Comparison of ENCODE assay signal across 11 mouse cellular contexts in the genomic region with DNA sequence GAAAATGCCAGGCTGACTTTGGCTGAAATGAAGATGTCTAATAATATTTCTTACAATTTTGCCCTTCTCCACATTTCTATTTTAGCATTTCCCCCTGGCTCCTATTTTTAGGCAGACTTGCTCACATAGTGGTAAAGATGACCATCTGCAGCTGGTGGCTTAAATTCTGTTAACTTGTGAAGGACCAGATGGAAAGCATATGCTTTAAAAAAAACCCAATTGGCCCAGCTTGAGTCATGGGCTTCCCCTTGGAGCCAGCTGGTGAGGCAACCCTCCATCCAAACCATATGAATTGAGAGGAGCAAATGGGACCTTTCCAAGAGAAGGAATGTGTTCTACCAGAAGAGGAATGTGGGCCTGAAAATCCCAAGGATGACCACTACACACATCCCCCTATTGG.
DNase-seq lines count a peak whose midpoint lies in the region; ATAC-seq lines count a peak whose summit lies in the region.
"Had no signal": no experiment of that assay in that cellular context is flagged by ENCODE, and none has a peak within 500 bp of the region (broad histone marks: within the 10 kb centered on the region; RNA-seq: fewer than 3 reads in every experiment).

No protein-coding gene starts in this region.

- peak; percentile 41 for DNase-seq in forebrain, embryonic 14.5 days (ENCODE audit: low spot score)
- peak; percentile 48 for DNase-seq in layer of hippocampus, adult 9-11 months
- no peak for DNase-seq in layer of hippocampus, postnatal 25 days (ENCODE audit: extremely low spot score in 1 of 2, low spot score in 1 of 2)
- peak; percentile 88 for DNase-seq in brain, adult 2 months (ENCODE audit: low read depth, low spot score)
- DNase-seq in spleen, postnatal 10 days (ENCODE audit: low spot score in 2 of 2): no peak
- DNase-seq: liver, embryonic 13.5 days had no signal

- H3K27me3 ChIP-seq in forebrain, embryonic 14.5 days (replicated peaks; ENCODE audit: control insufficient read depth, insufficient read depth, low read length): no peaks in the 10 kb centered on the region
- no peaks in the 10 kb centered on the region for H3K27me3 ChIP-seq in forebrain, embryonic 15.5 days
- no peaks in the 10 kb centered on the region for H3K27me3 ChIP-seq in intestine, embryonic 16.5 days (replicated peaks; ENCODE audit: control insufficient read depth, insufficient read depth, low read length)
- H3K27me3 ChIP-seq in liver, embryonic 12.5 days (replicated peaks): no peaks in the 10 kb centered on the region
- H3K27me3 ChIP-seq: liver, embryonic 13.5 days; neural tube, embryonic 15.5 days had no signal

- H3K27ac ChIP-seq in forebrain, embryonic 14.5 days (ENCODE audit: low read depth, low read length): no peak overlapping the region
- H3K27ac ChIP-seq in forebrain, embryonic 15.5 days (replicated peaks): no peak overlapping the region
- no peak overlapping the region for H3K27ac ChIP-seq in intestine, embryonic 16.5 days (ENCODE audit: low read length)
- no peak overlapping the region for H3K27ac ChIP-seq in liver, embryonic 12.5 days
- H3K27ac ChIP-seq: liver, embryonic 13.5 days; neural tube, embryonic 15.5 days had no signal

- H3K9ac ChIP-seq in forebrain, embryonic 14.5 days (ENCODE audit: low read length): no peak overlapping the region
- H3K9ac ChIP-seq in forebrain, embryonic 15.5 days (replicated peaks): no peak overlapping the region
- H3K9ac ChIP-seq in intestine, embryonic 16.5 days (ENCODE audit: low read depth, low read length): no peak overlapping the region
- no peak overlapping the region for H3K9ac ChIP-seq in liver, embryonic 12.5 days
- H3K9ac ChIP-seq: liver, embryonic 13.5 days; neural tube, embryonic 15.5 days had no signal

- H3K4me2 ChIP-seq in forebrain, embryonic 14.5 days (ENCODE audit: low read length): no peak overlapping the region
- no peak overlapping the region for H3K4me2 ChIP-seq in forebrain, embryonic 15.5 days (replicated peaks)
- no peak overlapping the region for H3K4me2 ChIP-seq in intestine, embryonic 16.5 days (ENCODE audit: low read depth, low read length)
- no peak overlapping the region for H3K4me2 ChIP-seq in liver, embryonic 12.5 days
- H3K4me2 ChIP-seq: liver, embryonic 13.5 days; midbrain, embryonic 11.5 days; neural tube, embryonic 15.5 days had no signal

- no peaks in the 10 kb centered on the region for H3K36me3 ChIP-seq in forebrain, embryonic 14.5 days (ENCODE audit: control insufficient read depth, insufficient read depth, low read length)
- no peaks in the 10 kb centered on the region for H3K36me3 ChIP-seq in forebrain, embryonic 15.5 days
- no peaks in the 10 kb centered on the region for H3K36me3 ChIP-seq in intestine, embryonic 16.5 days (ENCODE audit: control insufficient read depth, insufficient read depth, low read length)
- H3K36me3 ChIP-seq in liver, embryonic 12.5 days: no peaks in the 10 kb centered on the region
- H3K36me3 ChIP-seq: liver, embryonic 13.5 days; neural tube, embryonic 15.5 days had no signal

- ATAC-seq in forebrain, embryonic 14.5 days: 0 out of 2 replicates have a peak, but pooled peaks have one; percentile 44
- ATAC-seq in forebrain, embryonic 15.5 days (replicated peaks): no peak
- 0 out of 2 replicates have a peak, but pooled peaks have one; percentile 24 for ATAC-seq in intestine, embryonic 16.5 days
- ATAC-seq in liver, embryonic 12.5 days: no peak

- H3K4me1 ChIP-seq in forebrain, embryonic 14.5 days (ENCODE audit: control insufficient read depth, insufficient read depth, low read length): no peaks in the 10 kb centered on the region
- H3K4me1 ChIP-seq in forebrain, embryonic 15.5 days: no peaks in the 10 kb centered on the region
- H3K4me1 ChIP-seq in intestine, embryonic 16.5 days (ENCODE audit: control insufficient read depth, insufficient read depth, low read length): 0 out of 2 replicates have a peak, but pooled peaks cover 6% of the 10 kb centered on the region
- H3K4me1 ChIP-seq in liver, embryonic 12.5 days: no peaks in the 10 kb centered on the region
- H3K4me1 ChIP-seq: neural tube, embryonic 15.5 days had no signal

- H3K4me3 ChIP-seq in forebrain, embryonic 14.5 days (ENCODE audit: low read depth, low read length): no peak overlapping the region
- no peak overlapping the region for H3K4me3 ChIP-seq in forebrain, embryonic 15.5 days
- no peak overlapping the region for H3K4me3 ChIP-seq in intestine, embryonic 16.5 days (ENCODE audit: low read length)
- no peak overlapping the region for H3K4me3 ChIP-seq in liver, embryonic 12.5 days
- H3K4me3 ChIP-seq: liver, embryonic 13.5 days; neural tube, embryonic 15.5 days had no signal

- H3K9me3 ChIP-seq in forebrain, embryonic 14.5 days (replicated peaks; ENCODE audit: control insufficient read depth, low read length): no peaks in the 10 kb centered on the region
- H3K9me3 ChIP-seq in forebrain, embryonic 15.5 days: no peaks in the 10 kb centered on the region
- no peaks in the 10 kb centered on the region for H3K9me3 ChIP-seq in intestine, embryonic 16.5 days (ENCODE audit: control insufficient read depth, low read length)
- no peaks in the 10 kb centered on the region for H3K9me3 ChIP-seq in liver, embryonic 12.5 days (replicated peaks)
- H3K9me3 ChIP-seq: liver, embryonic 13.5 days; neural tube, embryonic 15.5 days had no signal

Comparison
In these comparisons a context has a peak if more than half of its experiments do, and no peak if none do; other contexts are left out.
1. ATAC-seq: peak in forebrain, embryonic 14.5 days (single experiment) and intestine, embryonic 16.5 days (single experiment); none in forebrain, embryonic 15.5 days (single experiment) and liver, embryonic 12.5 days (single experiment).
2. DNase-seq: peak in forebrain, embryonic 14.5 days (single experiment), layer of hippocampus, adult 9-11 months (single experiment) and brain, adult 2 months (single experiment); none in layer of hippocampus, postnatal 25 days (0 of 2) and spleen, postnatal 10 days (0 of 2).